Mouse (Mus musculus) kidney, embryonic 15.5 days (tissue): ENCODE measurements at regions not wholly inside any gene's neighbourhood (a gene's known extent, or its start where the extent isn't known, plus 50 kb on each side); places are given as distances from the start of the nearest gene placed in this dataset. TPM values are rescaled to one million over a fixed set of nuclear protein-coding genes. Genes with fewer than 3 reads are reported as not detected.

Experiments used
- ATAC-seq: fragments of 200-750 bp; cut with Nextera tagmentation; replicated peaks from 2 replicates; pipeline ENCODE4 v1.8.0; 2017; ENCODE audit warnings: moderate TSS enrichment; ENCODE audit not compliant: low FRiP score
- H3K27ac ChIP-seq: fragments of 300-500 bp; sonication (generic); 2 replicates; pipeline ENCODE4 v1.5.1; 2015; ENCODE audit warnings: mild to moderate bottlenecking, inconsistent platforms
- H3K27me3 ChIP-seq: fragments of 300-500 bp; sonication (generic); 2 replicates; pipeline ENCODE4 v1.6.1; 2015; ENCODE audit warnings: inconsistent platforms
- H3K36me3 ChIP-seq: fragments of 300-500 bp; sonication (generic); 2 replicates; pipeline ENCODE4 v1.6.1; 2015; ENCODE audit warnings: inconsistent platforms
- H3K4me1 ChIP-seq: fragments of 300-500 bp; sonication (generic); 2 replicates; pipeline ENCODE4 v1.6.1; 2015; ENCODE audit warnings: inconsistent platforms
- H3K4me2 ChIP-seq: fragments of 300-500 bp; sonication (generic); 2 replicates; pipeline ENCODE4 v1.6.1; 2015; ENCODE audit warnings: moderate library complexity, mild to moderate bottlenecking, inconsistent platforms
- H3K4me3 ChIP-seq: fragments of 300-500 bp; sonication (generic); replicated peaks from 2 replicates; pipeline ENCODE4 v1.5.1; 2015; ENCODE audit warnings: mild to moderate bottlenecking, inconsistent platforms
- H3K9ac ChIP-seq: fragments of 300-500 bp; sonication (generic); 2 replicates; pipeline ENCODE4 v1.6.1; 2015; ENCODE audit warnings: mild to moderate bottlenecking, inconsistent platforms
- H3K9me3 ChIP-seq: fragments of 300-500 bp; sonication (generic); replicated peaks from 2 replicates; pipeline ENCODE4 v1.6.1; 2016; ENCODE audit warnings: inconsistent platforms
- WGBS: fragments of 180-500 bp; shearing (Covaris S2); methylation state at CpG from one replicate; pipeline ENCODE4 v1.1.7; 2015; ENCODE audit warnings: mixed read lengths; 5-methylcytosine and 5-hydroxymethylcytosine counted together
- microRNA-seq: library from miRNA; unstranded; fragments of <30 nt; microRNA quantifications from one replicate; pipeline ENCODE4, GENCODE M21; 2016

DNA sequence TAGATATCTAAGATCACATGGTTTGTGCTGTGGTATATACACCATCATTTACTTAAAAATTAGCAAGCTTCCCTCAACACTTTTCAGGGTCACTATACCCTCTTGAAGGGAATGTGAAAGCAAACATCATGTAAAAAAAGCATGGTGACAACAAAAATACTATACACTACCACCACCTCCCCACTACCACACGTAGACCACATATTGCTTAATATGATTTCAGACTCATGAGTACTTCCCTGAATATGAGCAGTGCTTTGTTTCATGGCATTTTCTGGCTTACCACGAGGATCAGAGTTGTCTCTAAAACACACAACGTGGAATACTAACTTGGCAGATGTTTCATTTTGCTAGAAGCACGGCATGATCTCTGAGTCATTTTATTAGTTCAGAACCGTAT, 284.0 kb upstream of the Egfl6 start:
- no peak overlapping the region for H3K4me2 ChIP-seq
- H3K36me3 ChIP-seq = no peaks in the 10 kb centered on the region
- no peak overlapping the region for H3K27ac ChIP-seq
- no peak overlapping the region for H3K9ac ChIP-seq
- no peak overlapping the region for H3K4me3 ChIP-seq
- no peak for ATAC-seq
- H3K9me3 ChIP-seq = no peaks in the 10 kb centered on the region
- H3K4me1 ChIP-seq = no peaks in the 10 kb centered on the region
- H3K27me3 ChIP-seq = peaks cover 24% of the 10 kb centered on the region; the same call in 1 of the 2 replicates
- 81% methylated on average over 5 of the region's 5 CpGs for WGBS

DNA sequence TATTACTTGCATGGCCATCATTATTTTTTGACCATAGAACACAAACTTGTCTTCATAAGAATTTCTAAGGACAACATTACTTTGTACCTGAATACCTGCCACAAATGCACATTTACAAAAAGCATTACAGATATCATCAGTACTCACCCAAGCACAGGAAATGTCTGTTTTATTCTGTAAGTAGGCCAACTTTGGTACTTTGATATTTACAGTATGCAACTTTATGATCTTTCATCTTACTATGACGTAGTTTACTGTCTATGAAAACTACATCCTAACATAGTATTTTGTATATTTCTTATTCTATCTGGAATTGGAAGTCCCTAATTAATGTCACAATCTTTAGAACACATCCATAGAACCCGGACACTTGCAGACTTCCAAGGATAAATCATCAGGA, 282.2 kb upstream of the Egfl6 start:
- whole genome bisulfite sequencing = 75% methylated on average over 2 of the region's 2 CpGs
- Histone ChIP-seq H3K27me3 (peaks cover 26% of the 10 kb centered on the region; the same call in 1 of the 2 replicates), H3K9ac (no peak overlapping the region), H3K4me2 (no peak overlapping the region), H3K27ac (no peak overlapping the region), H3K9me3 (no peaks in the 10 kb centered on the region), H3K36me3 (no peaks in the 10 kb centered on the region), H3K4me1 (no peaks in the 10 kb centered on the region), H3K4me3 (no peak overlapping the region)
- ATAC-seq = no peak

Small RNA genes in the stretch of these regions (microRNA-seq; reads per million reads assigned to microRNA genes)
- gene Gm22368 (not detected), gene Gm44376 (not detected)
